Mouse (Mus musculus) small intestine, adult 2 months (tissue): ENCODE measurements at regions not wholly inside any gene's neighbourhood (a gene's known extent, or its start where the extent isn't known, plus 50 kb on each side); places are given as distances from the start of the nearest gene placed in this dataset.

Source experiments
- H3K27ac ChIP-seq: fragments of 200-500 bp; 2 replicates; pipeline ENCODE4 v1.5.1; 2012; ENCODE audit warnings: low read depth, low read length, control low read depth, inconsistent platforms; ENCODE audit not compliant: insufficient read depth
- H3K27me3 ChIP-seq: fragments of 200-500 bp; 2 replicates; pipeline ENCODE4 v1.6.1; 2012; ENCODE audit warnings: mild to moderate bottlenecking, moderate library complexity, low read length, inconsistent platforms; ENCODE audit not compliant: control insufficient read depth, insufficient read depth
- H3K36me3 ChIP-seq: fragments of 200-500 bp; 2 replicates; pipeline ENCODE4 v1.6.1; 2012; ENCODE audit warnings: mild to moderate bottlenecking, low read length, control low read depth, inconsistent platforms; ENCODE audit not compliant: control insufficient read depth, insufficient read depth
- H3K4me1 ChIP-seq: fragments of 200-500 bp; 2 replicates; pipeline ENCODE4 v1.6.1; 2012; ENCODE audit warnings: low read length, inconsistent platforms, mixed read lengths; ENCODE audit not compliant: control insufficient read depth, insufficient read depth, insufficient read length
- H3K4me3 ChIP-seq: fragments of 200-500 bp; 2 replicates; pipeline ENCODE4 v1.5.1; 2012; ENCODE audit warnings: low read depth, mild to moderate bottlenecking, control low read depth, inconsistent platforms, low read length, moderate library complexity
- CTCF ChIP-seq: fragments of 200-500 bp; IDR thresholded peaks from 2 replicates; pipeline ENCODE4 v1.5.1; 2012; ENCODE audit warnings: low read depth, mild to moderate bottlenecking, control low read depth, inconsistent platforms, low read length, moderate library complexity, mixed read lengths; ENCODE audit not compliant: insufficient replicate concordance, insufficient read length; ENCODE audit errors: extremely low read depth
- POLR2A ChIP-seq: fragments of 200-500 bp; IDR thresholded peaks from 2 replicates; pipeline ENCODE4 v1.6.1; 2012; ENCODE audit warnings: low read depth, mild to moderate bottlenecking, control low read depth, inconsistent platforms, low read length, moderate library complexity
- WGBS: fragments of 180-500 bp; shearing (Covaris S2); methylation state at CpG from one replicate; pipeline ENCODE4 v1.1.7; 2018; 5-methylcytosine and 5-hydroxymethylcytosine counted together

DNA sequence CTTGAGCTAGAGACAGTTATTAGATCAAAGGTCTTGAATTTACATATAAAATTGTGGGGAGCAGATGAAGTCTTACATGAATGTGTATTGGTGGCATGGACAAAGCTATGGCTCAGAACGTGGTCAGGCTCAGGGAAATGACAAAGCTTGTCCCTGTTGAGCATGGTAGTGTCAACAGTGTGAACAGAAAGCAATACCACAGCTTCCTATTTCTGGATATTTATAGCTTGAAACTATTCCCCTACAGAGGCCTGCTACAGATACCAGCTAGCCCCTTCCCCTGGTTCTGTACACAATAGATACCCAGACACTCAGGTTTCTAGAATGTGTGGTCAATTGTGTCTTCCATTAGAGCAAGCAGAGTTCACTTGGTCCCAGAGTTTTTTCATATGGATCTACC, 236.8 kb upstream of the Rarb start:
- no peaks in the 10 kb centered on the region for H3K4me1 ChIP-seq
- no peak overlapping the region for H3K4me3 ChIP-seq
- 51% methylated on average over 1 of the region's 1 CpGs for WGBS
- no peaks in the 10 kb centered on the region for H3K36me3 ChIP-seq
- no peak for TF ChIP-seq CTCF
- TF ChIP-seq POLR2A, result no peak
- H3K27me3 ChIP-seq, result no peaks in the 10 kb centered on the region
- no peak overlapping the region for H3K27ac ChIP-seq

- 38% methylated on average over 3 of the region's 3 CpGs for WGBS
- Histone ChIP-seq H3K4me1 (no peaks in the 10 kb centered on the region), H3K36me3 (no peaks in the 10 kb centered on the region), H3K27ac (no peak overlapping the region), H3K4me3 (no peak overlapping the region), H3K27me3 (no peaks in the 10 kb centered on the region)
- TF ChIP-seq POLR2A (no peak), CTCF (no peak)
Measured at GRCm38 (mm10) chr14:17054381-17054780, 235.4 kb upstream of the Rarb start.

- Histone ChIP-seq H3K36me3 (no peaks in the 10 kb centered on the region), H3K4me1 (no peaks in the 10 kb centered on the region)
- 47% methylated on average over 2 of the region's 2 CpGs for WGBS
Measured at GRCm38 (mm10) chr14:17046808-17047207, 227.9 kb upstream of the Rarb start.

GRCm38 (mm10) chr14:17045426-17046132, 226.6 kb upstream of the Rarb start:
- Histone ChIP-seq H3K4me1 (no peaks in the 10 kb centered on the region), H3K27ac (no peak overlapping the region), H3K4me3 (no peak overlapping the region), H3K27me3 (no peaks in the 10 kb centered on the region), H3K36me3 (no peaks in the 10 kb centered on the region)
- 90% methylated on average over 8 of the region's 8 CpGs for WGBS
- no peak for TF ChIP-seq POLR2A
- TF ChIP-seq CTCF, result no peak

More at GRCm38 (mm10) chr14:17046808-17047207, 227.9 kb upstream of the Rarb start:
- TF ChIP-seq CTCF (no peak), POLR2A (no peak)
- Histone ChIP-seq H3K27ac (no peak overlapping the region), H3K27me3 (no peaks in the 10 kb centered on the region), H3K4me3 (no peak overlapping the region)

GRCm38 (mm10) chr14:17020603-17021356, 201.8 kb upstream of the Rarb start:
- no peak overlapping the region for H3K4me3 ChIP-seq
- H3K27ac ChIP-seq, result no peak overlapping the region
- TF ChIP-seq CTCF, result no peak
- no peak for TF ChIP-seq POLR2A
- WGBS, result 62% methylated on average over 4 of the region's 4 CpGs
- no peaks in the 10 kb centered on the region for H3K27me3 ChIP-seq
- no peaks in the 10 kb centered on the region for H3K36me3 ChIP-seq
- H3K4me1 ChIP-seq, result no peaks in the 10 kb centered on the region

DNA sequence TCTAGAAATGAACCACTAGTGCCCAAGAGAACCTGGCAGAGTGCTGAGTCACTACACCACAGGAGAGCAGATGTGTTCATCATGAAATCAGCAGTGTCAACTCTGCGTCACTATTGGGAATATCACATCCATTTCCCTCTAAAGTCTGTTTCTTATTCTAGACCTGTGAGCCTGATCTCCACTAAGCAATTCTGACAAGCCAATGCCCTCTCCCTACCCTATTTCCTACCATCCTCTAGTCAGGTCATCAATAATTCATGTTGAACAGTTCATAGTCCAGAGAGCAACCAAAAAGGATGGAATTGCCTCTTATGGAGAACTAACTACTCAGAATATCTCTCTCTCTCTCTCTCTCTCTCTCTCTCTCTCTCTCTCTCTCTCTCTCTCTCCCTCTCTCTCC, 194.0 kb upstream of the Rarb start:
- H3K36me3 ChIP-seq, result no peaks in the 10 kb centered on the region
- TF ChIP-seq POLR2A (no peak), CTCF (no peak)
- no peaks in the 10 kb centered on the region for H3K27me3 ChIP-seq
- no peak overlapping the region for H3K4me3 ChIP-seq
- H3K4me1 ChIP-seq, result no peaks in the 10 kb centered on the region
- 89% methylated on average over 1 of the region's 1 CpGs for WGBS
- no peak overlapping the region for H3K27ac ChIP-seq

DNA sequence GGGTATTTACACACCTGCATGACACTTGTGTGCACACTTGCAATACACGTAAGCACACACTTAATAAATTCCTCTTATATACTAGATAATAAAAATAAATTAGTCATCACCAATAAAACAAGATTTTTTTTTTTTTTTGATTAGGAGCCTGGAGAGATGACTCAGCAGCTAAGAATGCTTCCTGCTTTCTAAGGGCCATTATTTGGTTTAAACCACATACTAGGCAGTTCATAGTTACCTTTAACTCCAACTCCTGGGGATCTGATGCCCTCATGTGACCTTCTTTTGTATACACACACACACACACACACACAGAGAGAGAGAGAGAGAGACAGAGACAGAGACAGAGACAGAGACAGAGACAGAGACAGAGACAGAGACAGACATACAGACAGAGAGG, 193.2 kb upstream of the Rarb start:
- WGBS, result 18% methylated on average over 1 of the region's 1 CpGs
- no peak overlapping the region for H3K4me3 ChIP-seq
- no peaks in the 10 kb centered on the region for H3K36me3 ChIP-seq
- no peak overlapping the region for H3K27ac ChIP-seq
- TF ChIP-seq POLR2A (no peak), CTCF (no peak)
- no peaks in the 10 kb centered on the region for H3K27me3 ChIP-seq
- no peaks in the 10 kb centered on the region for H3K4me1 ChIP-seq
